Mouse (Mus musculus) megakaryocyte, embryonic 14.5 days (primary cell): ENCODE data around the gene Pde2a.

Experiments used
- FLI1 ChIP-seq: IDR thresholded peaks from 2 replicates; pipeline ENCODE4 v1.6.1; 2012; ENCODE audit warnings: low read length, inconsistent platforms, mixed read lengths
- GATA1 ChIP-seq: IDR thresholded peaks from 3 replicates; pipeline ENCODE4 v1.6.1; 2012; ENCODE audit warnings: mixed read lengths, low read length, inconsistent platforms, borderline replicate concordance

DNA sequence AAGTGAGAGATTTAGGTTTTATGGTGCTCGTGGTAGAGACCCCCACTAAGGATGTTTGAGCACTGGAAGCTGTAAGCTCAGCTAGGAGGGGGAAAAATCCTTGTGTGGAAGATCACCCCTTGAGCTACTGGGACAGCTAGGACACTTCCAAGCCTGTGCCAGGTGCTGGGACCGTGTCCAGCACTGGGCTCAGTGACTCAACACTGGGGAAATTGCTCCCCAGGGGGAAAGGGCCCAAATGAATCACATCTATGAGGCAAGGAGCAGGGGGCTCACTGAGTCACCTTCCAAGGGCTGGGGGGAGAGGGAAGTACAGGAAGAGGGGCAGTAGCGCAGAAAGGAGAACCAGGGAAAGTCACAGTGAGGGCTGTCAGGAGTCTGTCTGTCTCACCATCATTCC is 28.4 kb downstream of the Pde2a start:
- TF ChIP-seq GATA1: no peak
- no peak for TF ChIP-seq FLI1
